Mouse (Mus musculus): Measurements from ENCODE around the gene Ptar1. TPM values are rescaled to one million over a fixed set of nuclear protein-coding genes. Genes with fewer than 3 reads are reported as not detected.

Ptar1 gene
- 5.5 and 6.1 TPM in 2 replicates for polyA plus RNA-seq (2015; fragmentation: Nextera tagmentation; extraction: Ambion mirVana)

GRCm38 (mm10) chr19:23687296-23688021 lies at the start of gene Ptar1:
Gene Ptar1, plus strand, starts transcription at chr19:23687429.

DNA sequence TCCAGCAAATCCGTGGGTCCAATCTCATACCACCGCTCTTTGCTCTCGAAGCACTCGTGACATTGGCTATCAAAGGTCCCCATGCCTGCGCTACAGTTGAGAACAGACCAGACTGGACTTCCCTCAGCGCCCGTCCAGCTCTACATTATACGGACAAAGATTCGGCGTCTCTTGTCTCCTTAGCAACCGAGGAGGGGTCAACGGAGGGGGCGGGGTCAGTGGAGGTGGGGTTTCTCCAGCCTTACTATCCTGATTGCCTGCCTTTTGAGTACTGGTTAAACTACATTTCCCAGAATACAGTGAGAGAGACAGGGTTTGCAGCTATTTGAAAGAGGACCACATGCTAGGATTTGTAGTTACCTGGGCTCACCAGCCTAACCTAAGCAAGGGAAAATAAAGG lies 34.6 kb upstream of the Ptar1 start, which contains the start of gene 1700028P14Rik:
TSS of gene 1700028P14Rik (minus strand) at position 169 of the 400 bp plus-strand sequence.

DNA sequence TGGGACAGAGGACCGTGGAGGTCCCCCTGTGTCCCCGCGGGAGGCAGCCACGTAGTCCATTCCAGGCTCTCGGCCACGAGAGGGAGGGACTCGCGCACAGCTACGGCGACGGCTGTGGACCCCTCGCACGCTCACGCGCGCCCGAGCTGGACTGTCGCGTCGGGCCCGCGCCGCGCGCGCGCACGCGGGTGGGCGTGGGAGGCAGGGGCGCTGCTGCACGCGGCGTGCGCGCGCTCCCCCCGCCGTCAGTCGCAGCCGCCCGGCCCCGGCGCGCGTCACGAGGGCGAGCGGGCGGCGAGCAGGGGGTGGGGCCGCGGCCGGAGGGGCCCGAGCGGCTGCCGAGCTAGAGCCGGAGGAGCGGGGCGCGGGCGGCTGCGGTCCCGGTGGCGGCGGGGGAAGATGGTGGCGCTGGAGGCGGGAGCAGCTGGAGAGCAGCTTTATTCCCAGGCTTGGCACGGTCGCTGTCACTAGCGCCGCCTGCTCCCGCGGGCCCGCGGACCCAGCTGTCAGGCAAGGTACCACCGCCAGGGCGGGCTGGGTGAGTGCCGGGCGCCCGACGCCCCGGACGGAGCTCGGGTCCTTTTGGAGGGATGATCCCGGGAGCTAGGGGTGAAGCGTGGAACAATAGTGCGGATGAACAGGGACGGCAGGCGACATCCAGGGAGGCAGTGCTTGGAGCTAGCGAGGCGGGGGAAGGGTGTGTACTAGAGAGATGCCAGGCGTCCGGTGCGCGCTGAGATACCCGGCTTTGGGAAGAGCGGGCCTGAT lies 71.5 kb downstream of the Ptar1 start, which contains the start of gene Apba1:
TSS of gene Apba1 (plus strand) at position 334 of the 768 bp plus-strand sequence.

Other genes starting within 250 kb of the Ptar1 start
- 4.5 and 5.3 TPM in 2 replicates for gene Mamdc2, start 239.0 kb upstream of the Ptar1 start, polyA plus RNA-seq (2015; fragmentation: Nextera tagmentation; extraction: Ambion mirVana)
- gene 1700028P14Rik, start 34.6 kb upstream of the Ptar1 start, polyA plus RNA-seq (2015; fragmentation: Nextera tagmentation; extraction: Ambion mirVana), result not detected in 2 replicates
- gene Apba1, start 71.5 kb downstream of the Ptar1 start, polyA plus RNA-seq (2015; fragmentation: Nextera tagmentation; extraction: Ambion mirVana), result 0.33 and 0.40 TPM in 2 replicates

Measured in urinary bladder, postnatal 0 days (tissue).